Mouse (Mus musculus) MN1 (cell line): ENCODE results near the gene Thegl.

Experiments used
- DNase-seq: peaks from one replicate; pipeline ENCODE4 v3.0.0-alpha.2; 2016; ENCODE audit warnings: low spot score

Gene Thegl

GRCm38 (mm10) chr5:77052616-77053015 is 36.8 kb downstream of the Thegl start:
- DNase-seq: peak; percentile 43

- DNase-seq: no peak
These were observed 41.1 kb downstream of the Thegl start for GRCm38 (mm10) chr5:77056881-77057440.

- DNase-seq: no peak
These were observed 44.5 kb downstream of the Thegl start for GRCm38 (mm10) chr5:77060363-77060762.

GRCm38 (mm10) chr5:77061372-77062038 is 45.7 kb downstream of the Thegl start:
- no peak for DNase-seq

- no peak for DNase-seq
These were observed 51.5 kb downstream of the Thegl start for GRCm38 (mm10) chr5:77067321-77067720.

- no peak for DNase-seq
These were observed 55.2 kb downstream of the Thegl start for GRCm38 (mm10) chr5:77070987-77071386.

- peak; percentile 18 for DNase-seq
These were observed 55.8 kb downstream of the Thegl start for GRCm38 (mm10) chr5:77071626-77072025.

GRCm38 (mm10) chr5:77073794-77074193 is 58.0 kb downstream of the Thegl start:
- DNase-seq: no peak

- DNase-seq: peak; percentile 67
These were observed 59.1 kb downstream of the Thegl start for GRCm38 (mm10) chr5:77074914-77075313.

GRCm38 (mm10) chr5:77075951-77076350 is 60.1 kb downstream of the Thegl start:
- no peak for DNase-seq

- DNase-seq: no peak
These were observed 64.9 kb downstream of the Thegl start for GRCm38 (mm10) chr5:77080761-77081160.

GRCm38 (mm10) chr5:77082735-77083134 is 66.9 kb downstream of the Thegl start:
- no peak for DNase-seq

GRCm38 (mm10) chr5:77084418-77084817 is 68.6 kb downstream of the Thegl start:
- DNase-seq: no peak

GRCm38 (mm10) chr5:77085753-77086450 is 70.1 kb downstream of the Thegl start:
- DNase-seq: no peak

- no peak for DNase-seq
These were observed 70.7 kb downstream of the Thegl start for GRCm38 (mm10) chr5:77086541-77086940.

- DNase-seq: no peak
These were observed 71.3 kb downstream of the Thegl start for GRCm38 (mm10) chr5:77087122-77087521.

GRCm38 (mm10) chr5:77089294-77089693 is 73.5 kb downstream of the Thegl start:
- DNase-seq: peak; percentile 49

- no peak for DNase-seq
These were observed 74.1 kb downstream of the Thegl start for GRCm38 (mm10) chr5:77089901-77090300.

- DNase-seq: no peak
These were observed 74.8 kb downstream of the Thegl start for GRCm38 (mm10) chr5:77090521-77091096.

- no peak for DNase-seq
These were observed 76.1 kb downstream of the Thegl start for GRCm38 (mm10) chr5:77091923-77092322.

- DNase-seq: no peak
These were observed 76.7 kb downstream of the Thegl start for GRCm38 (mm10) chr5:77092531-77092930.

GRCm38 (mm10) chr5:77093961-77094360 is 78.1 kb downstream of the Thegl start:
- DNase-seq: no peak
